ENCODE assay signal across 12 mouse cellular contexts in genomic region chr12:107928905-107929304, GRCm38 (mm10).
A peak's percentile ranks its signal among the peaks of the same experiment; 100 is the strongest.
DNase-seq lines count a peak whose midpoint lies in the region; ATAC-seq and TF ChIP-seq lines count a peak whose summit lies in the region.
"Had no signal": no experiment of that assay in that cellular context is flagged by ENCODE, and none has a peak within 500 bp of the region (broad histone marks: within the 10 kb centered on the region; RNA-seq: fewer than 3 reads in every experiment).

No protein-coding gene starts in this region.

- no peak for TF ChIP-seq EP300 in liver, postnatal 0 days (IDR thresholded peaks at IDR 0.05; ENCODE audit: low read depth)

- H3K4me3 ChIP-seq in embryonic facial prominence, embryonic 15.5 days (replicated peaks): no peak overlapping the region
- H3K4me3 ChIP-seq in hindbrain, postnatal 0 days (ENCODE audit: low read length): no peak overlapping the region
- peak overlapping the region; percentile 6; the same call in 1 of the 2 replicates for H3K4me3 ChIP-seq in midbrain, embryonic 13.5 days (replicated peaks)
- H3K4me3 ChIP-seq in liver, postnatal 0 days (ENCODE audit: low read depth, low read length): no peak overlapping the region
- no peak overlapping the region for H3K4me3 ChIP-seq in lung, adult 2 months (replicated peaks; ENCODE audit: extremely low read depth, low read depth, low read length)
- H3K4me3 ChIP-seq: liver, embryonic 15.5 days had no signal

- no peaks in the 10 kb centered on the region for H3K36me3 ChIP-seq in embryonic facial prominence, embryonic 15.5 days
- H3K36me3 ChIP-seq in hindbrain, postnatal 0 days (ENCODE audit: insufficient read depth, low read length): no peaks in the 10 kb centered on the region
- no peaks in the 10 kb centered on the region for H3K36me3 ChIP-seq in midbrain, embryonic 13.5 days
- no peaks in the 10 kb centered on the region for H3K36me3 ChIP-seq in liver, postnatal 0 days (replicated peaks; ENCODE audit: insufficient read depth, low read length)
- H3K36me3 ChIP-seq: liver, embryonic 15.5 days had no signal

- peak; percentile 42 to 47 for DNase-seq in cerebellum, postnatal 10 days
- no peak for DNase-seq in cerebellum, postnatal 36 days
- DNase-seq in hindbrain, postnatal 0 days (ENCODE audit: low spot score): no peak
- no peak for DNase-seq in liver, postnatal 0 days
- no peak for DNase-seq in lung, adult 2 months
- DNase-seq in lung, postnatal 10 days: no peak
- DNase-seq: adrenal gland, postnatal 10 days; cerebellum, adult 9-11 months; layer of hippocampus, adult 9-11 months had no signal

- TF ChIP-seq POLR2A in lung, adult 2 months (IDR thresholded peaks at IDR 0.05; ENCODE audit: borderline replicate concordance, extremely low read depth, low read depth, low read length): no peak

- no peak; the same call in 1 of the 2 replicates for TF ChIP-seq CTCF in hindbrain, postnatal 0 days (IDR thresholded peaks at IDR 0.05; ENCODE audit: low read depth)
- no peak for TF ChIP-seq CTCF in liver, postnatal 0 days (IDR thresholded peaks at IDR 0.05; ENCODE audit: low read depth)
- no peak for TF ChIP-seq CTCF in lung, adult 2 months (IDR thresholded peaks at IDR 0.05; ENCODE audit: insufficient read depth, low read length)

- no peak overlapping the region for H3K9ac ChIP-seq in embryonic facial prominence, embryonic 15.5 days
- H3K9ac ChIP-seq in hindbrain, postnatal 0 days (replicated peaks; ENCODE audit: low read length): no peak overlapping the region
- H3K9ac ChIP-seq in midbrain, embryonic 13.5 days (replicated peaks): no peak overlapping the region
- no peak overlapping the region for H3K9ac ChIP-seq in liver, postnatal 0 days (replicated peaks)
- H3K9ac ChIP-seq: liver, embryonic 15.5 days had no signal

- peaks cover 87% of the 10 kb centered on the region for H3K4me1 ChIP-seq in embryonic facial prominence, embryonic 15.5 days
- peaks cover 19% of the 10 kb centered on the region; the same call in 1 of the 2 replicates for H3K4me1 ChIP-seq in hindbrain, postnatal 0 days (ENCODE audit: insufficient read depth, low read length)
- peaks cover 84% of the 10 kb centered on the region for H3K4me1 ChIP-seq in midbrain, embryonic 13.5 days (replicated peaks)
- no peaks in the 10 kb centered on the region for H3K4me1 ChIP-seq in liver, postnatal 0 days (ENCODE audit: insufficient read depth)
- H3K4me1 ChIP-seq in lung, adult 2 months (ENCODE audit: control insufficient read depth, insufficient read depth, low read length): no peaks in the 10 kb centered on the region; the same call in 1 of the 2 replicates
- H3K4me1 ChIP-seq: liver, embryonic 15.5 days had no signal

- peak overlapping the region; percentile 40; the same call in 1 of the 2 replicates for H3K4me2 ChIP-seq in embryonic facial prominence, embryonic 15.5 days (replicated peaks)
- peak overlapping the region; percentile 50; the same call in 1 of the 2 replicates for H3K4me2 ChIP-seq in hindbrain, postnatal 0 days (ENCODE audit: low read depth, low read length)
- peak overlapping the region; percentile 51 for H3K4me2 ChIP-seq in midbrain, embryonic 13.5 days (replicated peaks)
- no peak overlapping the region for H3K4me2 ChIP-seq in liver, postnatal 0 days (ENCODE audit: low read depth, low read length)
- H3K4me2 ChIP-seq: liver, embryonic 15.5 days had no signal

- ATAC-seq in embryonic facial prominence, embryonic 15.5 days (ENCODE audit: insufficient number of reproducible peaks, low FRiP score, low TSS enrichment, low read depth): no peak
- ATAC-seq in hindbrain, postnatal 0 days: peak; percentile 46
- ATAC-seq in midbrain, embryonic 13.5 days: peak; percentile 48
- ATAC-seq in liver, postnatal 0 days: no peak

- H3K27ac ChIP-seq in embryonic facial prominence, embryonic 15.5 days (replicated peaks): no peak overlapping the region
- H3K27ac ChIP-seq in hindbrain, postnatal 0 days: no peak overlapping the region
- peak overlapping the region; percentile 84 for H3K27ac ChIP-seq in midbrain, embryonic 13.5 days
- no peak overlapping the region for H3K27ac ChIP-seq in liver, postnatal 0 days (ENCODE audit: low read depth)
- H3K27ac ChIP-seq: liver, embryonic 15.5 days had no signal

- H3K27me3 ChIP-seq in embryonic facial prominence, embryonic 15.5 days: no peaks in the 10 kb centered on the region
- no peaks in the 10 kb centered on the region for H3K27me3 ChIP-seq in hindbrain, postnatal 0 days (ENCODE audit: insufficient read depth, low read length)
- no peaks in the 10 kb centered on the region for H3K27me3 ChIP-seq in midbrain, embryonic 13.5 days
- no peaks in the 10 kb centered on the region for H3K27me3 ChIP-seq in liver, postnatal 0 days (ENCODE audit: insufficient read depth, low read length)
- H3K27me3 ChIP-seq: liver, embryonic 15.5 days had no signal

- H3K9me3 ChIP-seq in embryonic facial prominence, embryonic 15.5 days (replicated peaks): no peaks in the 10 kb centered on the region
- no peaks in the 10 kb centered on the region for H3K9me3 ChIP-seq in hindbrain, postnatal 0 days (ENCODE audit: low read length)
- no peaks in the 10 kb centered on the region for H3K9me3 ChIP-seq in midbrain, embryonic 13.5 days
- H3K9me3 ChIP-seq in liver, postnatal 0 days (ENCODE audit: low read length): no peaks in the 10 kb centered on the region
- H3K9me3 ChIP-seq: liver, embryonic 15.5 days had no signal

- WGBS in embryonic facial prominence, embryonic 15.5 days: 39% methylated on average over 7 of the region's 7 CpGs
- 34% methylated on average over 7 of the region's 7 CpGs for WGBS in hindbrain, postnatal 0 days
- WGBS in midbrain, embryonic 13.5 days: 58% methylated on average over 7 of the region's 7 CpGs
- WGBS in liver, postnatal 0 days (ENCODE audit: insufficient replicate concordance): 75% methylated on average over 7 of the region's 7 CpGs
- 68% methylated on average over 7 of the region's 7 CpGs for WGBS in lung, adult 2 months

Comparison
In these comparisons a context has a peak if more than half of its experiments do, and no peak if none do; other contexts are left out.
1. DNase-seq: peak in cerebellum, postnatal 10 days (2 of 2); none in cerebellum, postnatal 36 days (0 of 2), hindbrain, postnatal 0 days (single experiment), liver, postnatal 0 days (single experiment), lung, adult 2 months (single experiment) and lung, postnatal 10 days (single experiment).
2. ATAC-seq: peak in hindbrain, postnatal 0 days (single experiment) and midbrain, embryonic 13.5 days (single experiment); none in embryonic facial prominence, embryonic 15.5 days (single experiment) and liver, postnatal 0 days (single experiment).